Mouse (Mus musculus): ENCODE measurements at regions not wholly inside any gene's neighbourhood (a gene's known extent, or its start where the extent isn't known, plus 50 kb on each side); places are given as distances from the start of the nearest gene placed in this dataset.
"Not testable (repeated sequence)": the region's sequence is repeated elsewhere in the genome, so short reads cannot be mapped to it uniquely, and the experiment has no call there.

GRCm38 (mm10) chr4:153829766-153830165 lies 127.3 kb upstream of the A430005L14Rik start:
- no peak for DNase-seq (ENCODE audit: inconsistent ontology term)

- DNase-seq (ENCODE audit: inconsistent ontology term) = no peak
These were observed 126.5 kb upstream of the A430005L14Rik start for GRCm38 (mm10) chr4:153830491-153830890.

DNA sequence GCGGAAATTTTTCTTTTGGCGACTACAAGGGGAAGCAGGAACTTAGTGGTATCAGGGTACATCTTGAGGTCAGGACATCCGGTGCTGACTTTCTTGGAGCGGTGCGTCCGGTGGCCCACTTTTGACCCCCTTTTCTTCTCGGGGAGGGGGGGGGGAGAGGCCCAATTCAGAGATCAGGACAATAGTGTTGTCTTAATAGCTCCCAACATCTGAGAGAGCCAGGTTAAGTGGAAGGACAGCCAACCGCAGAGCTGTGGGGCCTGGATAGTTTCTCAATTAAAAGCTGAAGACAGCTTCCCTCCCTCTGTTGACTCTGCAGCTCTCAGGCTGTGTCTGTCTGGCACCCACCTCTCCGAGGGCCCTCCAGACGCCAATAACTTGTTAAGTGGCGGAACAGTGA lies 125.8 kb upstream of the A430005L14Rik start:
- DNase-seq (ENCODE audit: inconsistent ontology term) = not testable (repeated sequence)

DNA sequence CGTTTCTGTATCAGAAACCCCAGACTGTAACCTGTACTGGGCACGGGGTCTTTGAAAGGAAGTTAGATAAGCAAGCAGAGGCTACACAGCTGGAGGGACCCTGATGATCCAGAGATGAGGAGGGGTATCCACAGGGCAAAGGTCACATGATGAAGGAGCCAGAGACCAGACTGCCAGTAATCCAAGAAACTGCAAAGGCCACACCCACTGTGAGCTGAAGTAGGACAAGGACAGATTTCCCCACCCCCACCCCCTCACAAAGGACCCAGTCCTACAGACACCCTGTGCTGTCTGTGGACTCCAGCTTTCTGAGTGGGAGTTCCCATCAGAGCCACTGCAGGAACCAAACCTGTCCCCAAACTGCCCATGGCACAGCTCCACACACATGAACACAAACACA lies 124.9 kb upstream of the A430005L14Rik start:
- DNase-seq (ENCODE audit: inconsistent ontology term) = no peak

DNA sequence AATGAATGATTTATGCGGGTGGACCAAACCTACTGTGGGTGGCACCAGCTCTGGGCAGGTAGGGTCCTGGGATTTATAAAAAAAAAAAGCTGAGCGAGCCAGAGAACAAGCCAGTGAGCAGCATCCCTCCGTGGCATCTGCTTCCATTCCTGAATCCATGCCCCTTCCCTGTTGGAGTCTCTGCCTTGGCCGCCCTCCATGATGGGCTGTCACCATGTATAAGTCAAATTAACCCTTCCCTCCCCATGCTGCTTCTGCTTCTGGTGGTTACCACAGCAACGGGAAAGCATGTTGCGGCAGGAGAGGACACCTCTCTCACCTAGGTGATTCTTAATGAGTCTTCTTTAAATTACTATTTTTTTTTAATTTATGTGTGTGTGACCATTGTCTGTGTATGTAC lies 112.3 kb upstream of the A430005L14Rik start:
- no peak for DNase-seq (ENCODE audit: inconsistent ontology term)

- DNase-seq (ENCODE audit: inconsistent ontology term) = no peak
These were observed 108.8 kb upstream of the A430005L14Rik start for GRCm38 (mm10) chr4:153848274-153848673.

DNA sequence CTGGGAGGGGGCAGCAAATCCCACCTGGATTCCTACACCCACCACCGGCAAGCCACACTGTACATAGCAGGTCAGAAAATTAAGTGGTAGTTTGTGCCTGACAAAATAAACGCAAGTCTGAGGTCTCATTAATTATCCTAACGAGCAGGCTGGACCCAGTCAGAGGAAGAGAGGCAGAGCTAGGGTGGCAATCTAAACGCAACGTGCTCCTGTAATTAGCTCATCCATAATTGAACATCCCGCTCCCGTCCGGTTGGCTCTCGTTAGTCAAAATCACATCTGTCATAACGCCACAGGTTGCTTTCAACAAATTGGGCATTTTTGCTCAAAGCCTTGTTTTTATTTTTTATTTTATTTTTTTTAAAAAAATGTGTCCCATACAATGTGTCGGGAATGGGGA lies 106.9 kb upstream of the A430005L14Rik start:
- DNase-seq (ENCODE audit: inconsistent ontology term) = no peak

- no peak for DNase-seq (ENCODE audit: inconsistent ontology term)
These were observed 102.8 kb upstream of the A430005L14Rik start for GRCm38 (mm10) chr4:153854084-153854747.

- DNase-seq (ENCODE audit: inconsistent ontology term) = no peak
These were observed 102.3 kb upstream of the A430005L14Rik start for GRCm38 (mm10) chr4:153854748-153855092.

DNA sequence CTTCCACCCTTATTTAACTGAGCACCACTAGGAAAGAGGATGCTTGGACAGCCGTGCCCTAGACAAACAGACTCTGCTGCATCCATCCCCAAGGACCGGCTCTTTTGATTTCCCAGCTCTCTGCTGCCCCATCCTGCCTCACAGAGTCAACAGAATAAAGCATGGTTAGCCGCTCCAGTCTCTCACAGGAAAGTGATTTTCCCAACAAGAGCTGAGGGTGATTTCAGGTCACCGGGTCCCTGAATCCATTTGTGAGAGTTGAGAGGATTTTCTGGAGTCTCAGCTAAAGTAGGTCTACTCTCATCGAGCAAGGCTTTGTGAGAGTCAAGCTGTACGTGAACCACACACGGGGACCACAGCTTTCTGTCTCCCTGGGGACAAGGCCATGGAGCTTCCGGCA lies 95.6 kb upstream of the A430005L14Rik start:
- DNase-seq (ENCODE audit: inconsistent ontology term) = no peak

- no peak for DNase-seq (ENCODE audit: inconsistent ontology term)
These were observed 94.8 kb upstream of the A430005L14Rik start for GRCm38 (mm10) chr4:153862121-153862660.

DNA sequence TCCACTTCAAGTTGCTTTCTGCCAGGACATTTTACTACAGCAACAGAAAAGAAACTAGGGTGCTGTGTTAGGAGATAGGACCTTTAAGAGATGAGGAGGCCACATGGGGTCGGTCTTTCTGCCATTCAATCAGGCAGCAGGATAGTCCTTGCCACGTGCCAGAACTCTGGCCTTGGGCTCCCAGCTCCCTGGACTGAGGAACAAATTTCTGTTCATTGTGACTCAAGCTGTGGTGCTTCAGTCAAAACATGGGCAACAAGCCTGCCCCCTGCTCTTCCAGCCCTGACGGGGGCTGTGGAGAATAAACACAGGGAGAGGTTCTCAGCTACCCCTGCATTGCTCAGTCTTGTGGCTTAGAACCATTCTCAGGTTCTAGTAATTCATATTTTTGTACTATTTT lies 84.7 kb upstream of the A430005L14Rik start:
- no peak for DNase-seq (ENCODE audit: inconsistent ontology term)

DNA sequence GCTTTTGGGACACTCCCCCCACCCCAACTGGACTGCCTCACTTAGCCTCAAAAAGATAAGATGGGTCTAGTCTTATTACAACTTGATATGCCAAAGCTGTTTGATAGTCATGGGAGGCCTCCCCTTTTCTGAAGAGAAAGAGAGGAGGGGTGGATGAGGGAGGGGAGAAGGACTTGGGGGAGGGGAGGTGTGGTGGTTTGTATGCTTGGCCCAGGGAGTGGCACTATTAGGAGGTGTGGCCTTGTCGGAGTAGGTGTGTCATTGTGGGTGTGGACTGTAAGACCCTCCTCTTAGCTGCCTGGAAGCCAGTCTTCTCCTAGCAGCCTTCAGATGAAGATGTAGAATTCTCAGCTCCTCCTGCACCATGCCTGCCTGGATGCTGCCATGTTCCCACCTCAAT lies 82.0 kb upstream of the A430005L14Rik start:
- DNase-seq (ENCODE audit: inconsistent ontology term) = not testable (repeated sequence)

DNA sequence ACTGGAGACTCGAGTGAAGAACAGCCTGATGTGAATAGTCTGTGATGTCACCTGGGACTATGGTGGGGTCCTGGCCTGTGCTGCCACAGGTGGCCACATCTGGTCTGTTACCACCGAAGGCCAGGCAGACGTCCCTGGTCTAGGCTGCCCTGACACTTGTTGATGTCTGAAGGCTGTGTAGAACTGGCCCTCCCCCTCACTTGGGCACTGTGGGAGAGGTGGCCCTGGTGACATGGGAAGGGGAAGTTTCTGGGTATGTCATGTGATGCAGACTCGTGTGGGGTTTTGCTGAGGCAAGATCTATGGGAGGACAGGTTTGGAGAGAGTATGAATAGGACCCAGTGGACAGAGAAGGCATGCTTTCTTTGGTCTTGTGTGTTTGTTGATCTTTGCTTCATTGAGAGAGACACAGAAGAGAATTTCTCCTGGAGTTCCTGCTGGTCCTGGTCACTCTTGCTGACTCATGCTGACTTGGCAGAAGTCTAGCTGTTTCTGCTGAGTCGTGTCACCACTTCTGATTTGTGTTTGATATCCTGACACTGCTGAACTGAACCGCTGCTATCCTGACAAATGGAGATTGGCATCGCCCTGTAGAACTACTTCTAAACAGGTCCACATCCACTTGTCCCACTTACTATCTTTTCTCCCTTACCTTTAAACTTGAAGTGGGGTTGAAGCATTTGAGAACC lies 79.9 kb upstream of the A430005L14Rik start:
- DNase-seq (ENCODE audit: inconsistent ontology term) = no peak

GRCm38 (mm10) chr4:153883057-153883456 lies 74.0 kb upstream of the A430005L14Rik start:
- DNase-seq (ENCODE audit: inconsistent ontology term) = no peak

DNA sequence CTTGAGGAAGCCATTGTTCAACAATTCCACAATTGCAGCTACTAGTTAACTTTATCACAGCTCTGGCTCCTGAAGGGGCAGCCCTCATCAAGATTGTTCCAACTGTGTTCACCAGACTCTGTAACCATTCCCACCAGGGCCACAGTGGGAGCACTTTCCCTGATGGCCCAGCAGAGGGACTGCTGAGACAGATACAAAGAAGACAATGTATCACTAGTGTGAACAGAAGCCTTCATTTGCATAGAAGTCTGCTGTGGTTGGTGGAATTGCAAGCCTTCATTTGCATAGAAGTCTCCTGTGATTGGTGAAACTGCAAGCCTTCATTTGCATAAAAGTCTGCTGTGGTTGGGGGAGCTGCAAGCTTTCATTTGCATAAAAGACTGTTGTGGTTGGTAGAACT lies 73.0 kb upstream of the A430005L14Rik start:
- no peak for DNase-seq (ENCODE audit: inconsistent ontology term)

- DNase-seq (ENCODE audit: inconsistent ontology term) = peak; percentile 36
These were observed 71.2 kb upstream of the A430005L14Rik start for GRCm38 (mm10) chr4:153885836-153886235.

- no peak for DNase-seq (ENCODE audit: inconsistent ontology term)
These were observed 66.9 kb upstream of the A430005L14Rik start for GRCm38 (mm10) chr4:153890130-153890529.

GRCm38 (mm10) chr4:153899721-153900120 lies 57.3 kb upstream of the A430005L14Rik start:
- DNase-seq (ENCODE audit: inconsistent ontology term) = no peak

DNA sequence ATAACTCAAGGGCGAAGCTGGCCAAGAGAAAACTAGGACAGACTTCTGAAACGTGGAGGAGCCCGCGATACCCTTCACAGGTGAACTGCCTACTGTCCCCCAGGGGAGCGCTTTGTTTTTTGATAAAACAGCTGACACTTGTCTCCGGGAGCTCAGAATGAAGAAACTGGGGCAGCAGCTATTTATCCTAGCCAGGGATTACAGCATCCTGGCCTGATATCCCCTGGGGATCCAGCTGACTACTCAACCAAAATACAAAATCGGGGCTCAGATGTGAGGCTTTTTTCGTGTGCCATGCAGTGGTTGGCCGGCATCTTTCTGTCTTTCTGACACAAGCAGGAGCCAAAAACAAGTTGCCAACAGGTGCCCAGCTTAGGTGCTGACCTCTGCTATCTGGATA lies 52.0 kb upstream of the A430005L14Rik start:
- DNase-seq (ENCODE audit: inconsistent ontology term) = no peak

DNA sequence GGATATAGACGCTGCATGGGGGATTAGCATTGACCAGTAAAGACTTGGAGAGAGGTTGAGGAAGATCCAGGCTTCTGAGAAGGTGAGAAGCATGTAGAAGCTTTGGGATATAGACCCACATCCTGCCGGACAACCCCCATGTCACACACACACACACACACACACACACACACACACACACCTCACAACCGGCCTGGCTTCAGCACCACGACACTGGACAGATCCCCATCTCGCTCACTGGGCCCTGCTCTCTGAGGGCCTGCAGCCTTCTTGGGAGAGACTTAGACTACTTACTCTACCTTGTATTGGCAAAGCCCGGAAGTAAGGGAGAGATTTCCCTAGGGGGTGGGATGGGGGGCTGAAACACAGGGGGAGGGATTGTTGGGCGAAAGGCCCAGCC lies 51.5 kb upstream of the A430005L14Rik start:
- DNase-seq (ENCODE audit: inconsistent ontology term) = no peak
